Mouse (Mus musculus): ENCODE results near the gene Gucy1a1. TPM values are rescaled to one million over a fixed set of nuclear protein-coding genes. Genes with fewer than 3 reads are reported as not detected.

Gene Gucy1a1
- polyA plus RNA-seq, 1 experiment from 2014 or later, result not detected

GRCm38 (mm10) chr3:82047100-82047753, 98.4 kb downstream of the Gucy1a1 start:
- POLR2A ChIA-PET, result no interaction called here
- DNase-seq (ENCODE audit: low read depth, low spot score), result no peak
- peak; percentile 90 for TF ChIP-seq CTCF (IDR thresholded peaks at IDR 0.05)
- ATAC-seq, result peak; percentile 41
- CTCF ChIA-PET, result interaction anchor here (0.5 to 1.7 kb wide), 21 partner anchors 8 to 824 kb away, joined by 3 to 17 read pairs (median 3); partner anchors contain the start of gene Map9
- H3K27me3 ChIP-seq, result peaks cover 66% of the 10 kb centered on the region
- in situ Hi-C loops (cut with MboI; ENCODE audit: low pct_unique_long_range_greater_than_20kb), result loop anchor here (5.0 to 10.0 kb wide), 2 partner anchors 285 to 818 kb away; no protein-coding TSS in a partner anchor

DNA sequence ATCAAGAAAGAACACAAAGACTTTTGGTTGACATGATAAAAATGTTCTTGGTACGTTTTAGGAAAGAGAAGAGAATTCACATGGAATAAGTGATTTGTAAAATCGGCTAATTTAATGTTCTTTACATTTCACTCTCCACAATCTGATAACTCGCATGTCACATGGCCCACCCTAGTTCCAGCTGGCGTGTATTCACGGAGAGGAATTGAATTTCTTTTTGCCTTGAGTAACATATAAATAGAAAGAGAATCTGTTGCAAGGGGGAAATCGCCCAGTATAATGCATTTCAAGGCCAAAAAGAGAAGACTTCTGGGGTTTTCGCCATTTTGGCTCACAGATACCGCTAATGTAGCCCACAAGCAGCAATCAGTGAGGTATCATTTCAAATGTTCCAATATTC, 99.5 kb downstream of the Gucy1a1 start:
- no peak for ATAC-seq
- CTCF ChIA-PET, result interaction anchor here (0.7 to 1.3 kb wide), 2 partner anchors 9 to 53 kb away, joined by 3 to 4 read pairs; no protein-coding TSS in a partner anchor
- in situ Hi-C loops (cut with MboI; ENCODE audit: low pct_unique_long_range_greater_than_20kb), result loop anchor here (5.0 to 10.0 kb wide), 2 partner anchors 286 to 819 kb away; no protein-coding TSS in a partner anchor
- no peak for TF ChIP-seq CTCF (IDR thresholded peaks at IDR 0.05)
- DNase-seq (ENCODE audit: low read depth, low spot score), result no peak
- H3K27me3 ChIP-seq, result peaks cover 74% of the 10 kb centered on the region
- POLR2A ChIA-PET, result no interaction called here

GRCm38 (mm10) chr3:82044902-82045301, 100.7 kb downstream of the Gucy1a1 start:
- no peak for ATAC-seq
- POLR2A ChIA-PET, result interaction anchor here (0.5 kb wide), 1 partner anchor 106 kb away, joined by 3 read pairs; no protein-coding TSS in a partner anchor
- no peak for DNase-seq (ENCODE audit: low read depth, low spot score)
- CTCF ChIA-PET, result interaction anchor here (1.0 to 2.2 kb wide), 4 partner anchors 7 to 49 kb away, joined by 3 to 6 read pairs (median 4); no protein-coding TSS in a partner anchor
- H3K27me3 ChIP-seq, result peaks cover 74% of the 10 kb centered on the region
- no peak for TF ChIP-seq CTCF (IDR thresholded peaks at IDR 0.05)
- in situ Hi-C loops (cut with MboI; ENCODE audit: low pct_unique_long_range_greater_than_20kb), result loop anchor here (5.0 to 10.0 kb wide), 2 partner anchors 287 to 820 kb away; no protein-coding TSS in a partner anchor

- peaks cover 71% of the 10 kb centered on the region for H3K27me3 ChIP-seq
- TF ChIP-seq CTCF (IDR thresholded peaks at IDR 0.05), result no peak
- ChIA-PET POLR2A (no interaction called here), CTCF (interaction anchor here (1.3 to 2.2 kb wide), 3 partner anchors 15 to 48 kb away, joined by 3 to 6 read pairs (median 5); no protein-coding TSS in a partner anchor)
- DNase-seq (ENCODE audit: low read depth, low spot score), result no peak
- in situ Hi-C loops (cut with MboI; ENCODE audit: low pct_unique_long_range_greater_than_20kb), result loop anchor here (10.0 kb wide), 1 partner anchor 821 kb away; no protein-coding TSS in a partner anchor
- no peak for ATAC-seq
Observed at GRCm38 (mm10) chr3:82043676-82044075, 101.9 kb downstream of the Gucy1a1 start.

Other genes with a start within 250 kb of the Gucy1a1 start
- gene Ctso, start 213.2 kb downstream of the Gucy1a1 start, polyA plus RNA-seq (2021), result 18.5 TPM
- gene Tdo2, start 169.6 kb downstream of the Gucy1a1 start, polyA plus RNA-seq (2021), result 0.14 TPM
- gene Asic5, start 163.5 kb downstream of the Gucy1a1 start, polyA plus RNA-seq (2021), result not detected
- gene Gucy1b1, start 71.1 kb downstream of the Gucy1a1 start, polyA plus RNA-seq (2021), result not detected
- 9.6 TPM for gene Map9, start 212.3 kb upstream of the Gucy1a1 start, polyA plus RNA-seq (2021)

All from Patski (cell line).